Mouse (Mus musculus) spleen, adult 2 months (tissue): ENCODE measurements around the gene Vps45. TPM values are rescaled to one million over a fixed set of nuclear protein-coding genes. Genes with fewer than 3 reads are reported as not detected.

Experiments used
- DNase-seq, 2 experiments: peaks; one replicate each; pipeline versions ENCODE4 v3.0.0 to v3.0.0-alpha.2; 2012 to 2021; ENCODE audit warnings: low spot score in 2 of 2, low read depth in 1 of 2
- H3K27ac ChIP-seq: fragments of 200-500 bp; 2 replicates; pipeline ENCODE4 v1.5.1; 2012; ENCODE audit warnings: low read length, inconsistent platforms; ENCODE audit not compliant: insufficient read depth
- H3K27me3 ChIP-seq: fragments of 200-500 bp; 2 replicates; pipeline ENCODE4 v1.6.1; 2012; ENCODE audit warnings: mild to moderate bottlenecking, moderate library complexity, low read length, inconsistent platforms; ENCODE audit not compliant: control insufficient read depth, insufficient read depth
- H3K36me3 ChIP-seq: fragments of 200-500 bp; 2 replicates; pipeline ENCODE4 v1.6.1; 2012; ENCODE audit warnings: mild to moderate bottlenecking, low read length, inconsistent platforms; ENCODE audit not compliant: control insufficient read depth, insufficient read depth
- H3K4me1 ChIP-seq: fragments of 200-500 bp; 2 replicates; pipeline ENCODE4 v1.6.1; 2011; ENCODE audit warnings: inconsistent platforms; ENCODE audit not compliant: control insufficient read depth, insufficient read depth, insufficient read length
- H3K4me3 ChIP-seq: fragments of 200-500 bp; 2 replicates; pipeline ENCODE4 v1.5.1; 2011; ENCODE audit warnings: mild to moderate bottlenecking, inconsistent platforms; ENCODE audit not compliant: insufficient read depth, insufficient read length; ENCODE audit errors: extremely low read depth
- CTCF ChIP-seq: fragments of 200-500 bp; IDR thresholded peaks from 2 replicates; pipeline ENCODE4 v1.5.1; 2011; ENCODE audit warnings: mild to moderate bottlenecking, inconsistent platforms; ENCODE audit not compliant: insufficient read depth, insufficient read length, insufficient replicate concordance; ENCODE audit errors: extremely low read depth
- POLR2A ChIP-seq: fragments of 200-500 bp; IDR thresholded peaks from 2 replicates; pipeline ENCODE4 v1.6.1; 2011; ENCODE audit warnings: low read depth, low read length, inconsistent platforms
- WGBS: fragments of 180-500 bp; shearing (Covaris S2); methylation state at CpG from one replicate; pipeline ENCODE4 v1.1.7; 2018; 5-methylcytosine and 5-hydroxymethylcytosine counted together
- polyA plus RNA-seq: library from polyadenylated mRNA; depleted of rRNA; stranded (reverse); fragments of >200 nt; gene quantifications from 2 replicates; pipeline ENCODE4 v1.2.3, GENCODE M21; 2012

Vps45 gene
- polyA plus RNA-seq, 1 experiment, result 2.0 TPM

DNA sequence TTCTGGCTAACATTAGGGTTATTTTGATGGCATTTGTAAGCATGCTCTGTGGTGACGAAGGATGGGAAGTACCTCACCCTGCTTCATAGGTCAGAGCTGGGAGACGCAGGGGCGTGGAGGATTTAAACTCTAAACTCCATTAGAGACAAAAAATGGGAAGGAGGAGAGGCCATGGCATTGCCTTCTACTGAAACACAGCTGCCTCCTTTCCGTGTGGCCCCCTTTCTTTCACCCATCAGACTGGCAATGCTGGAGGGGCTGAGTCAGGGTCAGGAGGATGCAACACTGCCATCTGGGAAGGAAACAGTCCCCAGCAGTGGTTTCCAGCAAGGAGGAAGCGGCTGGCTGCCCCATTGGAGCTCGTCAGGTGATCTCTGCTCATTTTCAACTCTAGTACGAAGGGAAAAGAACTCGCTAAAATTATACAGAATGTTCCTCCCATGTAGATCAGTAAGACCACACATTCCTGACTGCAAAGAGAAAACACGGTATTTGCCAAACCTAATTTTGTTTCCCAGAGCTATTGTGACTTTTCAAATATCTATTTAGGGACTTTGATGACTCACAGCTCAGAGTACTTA is 57.3 kb downstream of the Vps45 start:
- H3K36me3 ChIP-seq, result no peaks in the 10 kb centered on the region
- WGBS, result 42% methylated on average over 9 of the region's 9 CpGs
- H3K27me3 ChIP-seq, result no peaks in the 10 kb centered on the region
- TF ChIP-seq CTCF, result no peak
- TF ChIP-seq POLR2A, result no peak
- H3K4me3 ChIP-seq, result no peak overlapping the region
- no peak for DNase-seq
- H3K27ac ChIP-seq, result no peak overlapping the region; the same call in 1 of the 2 replicates
- peaks cover 5% of the 10 kb centered on the region; the same call in 1 of the 2 replicates for H3K4me1 ChIP-seq

DNA sequence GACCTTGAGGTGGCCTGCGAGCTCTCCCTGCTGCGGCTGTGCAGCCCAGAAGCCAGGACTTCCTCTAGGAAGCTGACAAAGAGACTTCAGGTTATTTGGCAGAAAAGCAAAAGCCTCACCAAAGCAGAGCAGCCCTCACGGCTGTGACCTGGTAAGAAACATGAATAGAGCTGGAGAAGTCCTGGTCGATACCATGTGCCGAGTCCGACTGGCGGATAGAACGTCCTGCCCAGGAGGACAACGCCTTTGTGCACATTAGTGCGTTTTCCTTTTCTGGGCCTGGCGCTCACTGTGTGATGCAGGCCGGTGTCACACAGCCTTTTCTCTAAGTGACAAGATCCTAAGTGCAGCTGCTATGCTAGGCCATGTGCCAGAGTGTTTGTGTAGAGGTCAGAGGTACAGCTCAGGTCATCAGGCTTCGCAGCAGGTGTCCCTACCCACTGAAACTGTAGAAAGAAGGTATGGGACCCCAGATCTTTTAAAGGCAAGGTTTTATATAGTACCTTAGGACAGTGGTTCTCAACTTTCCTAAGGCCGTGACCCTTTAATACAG is 58.1 kb downstream of the Vps45 start:
- no peaks in the 10 kb centered on the region for H3K27me3 ChIP-seq
- peaks cover 6% of the 10 kb centered on the region; the same call in 1 of the 2 replicates for H3K4me1 ChIP-seq
- 70% methylated on average over 14 of the region's 14 CpGs for WGBS
- no peak overlapping the region for H3K4me3 ChIP-seq
- TF ChIP-seq POLR2A (no peak), CTCF (no peak)
- H3K27ac ChIP-seq, result no peak overlapping the region
- H3K36me3 ChIP-seq, result no peaks in the 10 kb centered on the region
- DNase-seq, result no peak

DNA sequence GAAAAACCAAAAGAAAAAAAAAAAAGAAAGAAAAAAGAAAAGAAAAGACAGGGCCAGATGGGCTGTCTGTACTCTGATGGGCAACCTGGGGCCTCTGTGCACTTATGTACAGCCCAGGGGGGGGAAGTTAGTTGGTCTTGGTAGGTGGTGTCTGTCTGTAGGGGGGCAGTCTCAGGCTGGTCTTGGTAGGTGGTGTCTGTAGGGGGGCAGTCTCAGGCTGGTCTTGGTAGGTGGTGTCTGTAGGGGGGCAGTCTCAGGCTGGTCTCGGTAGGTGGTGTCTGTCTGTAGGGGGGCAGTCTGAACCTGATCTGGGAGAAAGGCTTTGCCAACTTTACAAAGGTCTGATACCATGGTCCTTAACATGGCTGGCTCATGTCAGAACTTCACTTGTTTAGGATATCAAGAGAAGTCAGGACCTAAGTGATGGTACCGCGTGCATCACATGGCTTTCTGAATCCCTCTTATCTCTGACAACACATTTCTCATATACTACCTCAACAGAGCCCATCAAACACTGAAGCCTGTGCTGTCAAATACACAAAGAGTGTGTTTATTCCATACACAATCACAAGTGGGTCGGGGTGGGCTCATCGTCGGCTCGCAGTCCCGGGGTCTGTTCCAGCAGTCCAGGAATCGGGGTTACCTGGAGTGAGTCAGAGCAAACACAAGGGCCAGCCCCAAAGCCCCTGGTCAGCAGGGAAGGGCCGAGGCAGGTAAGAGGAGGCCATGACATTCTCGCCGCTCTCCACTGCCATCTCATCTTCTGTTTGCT is 58.8 kb downstream of the Vps45 start:
- no peak for TF ChIP-seq POLR2A
- TF ChIP-seq CTCF, result no peak
- Histone ChIP-seq H3K4me1 (peaks cover 6% of the 10 kb centered on the region; the same call in 1 of the 2 replicates), H3K27ac (no peak overlapping the region), H3K36me3 (no peaks in the 10 kb centered on the region), H3K4me3 (no peak overlapping the region), H3K27me3 (no peaks in the 10 kb centered on the region)
- no peak for DNase-seq
- WGBS, result 80% methylated on average over 12 of the region's 12 CpGs

DNA sequence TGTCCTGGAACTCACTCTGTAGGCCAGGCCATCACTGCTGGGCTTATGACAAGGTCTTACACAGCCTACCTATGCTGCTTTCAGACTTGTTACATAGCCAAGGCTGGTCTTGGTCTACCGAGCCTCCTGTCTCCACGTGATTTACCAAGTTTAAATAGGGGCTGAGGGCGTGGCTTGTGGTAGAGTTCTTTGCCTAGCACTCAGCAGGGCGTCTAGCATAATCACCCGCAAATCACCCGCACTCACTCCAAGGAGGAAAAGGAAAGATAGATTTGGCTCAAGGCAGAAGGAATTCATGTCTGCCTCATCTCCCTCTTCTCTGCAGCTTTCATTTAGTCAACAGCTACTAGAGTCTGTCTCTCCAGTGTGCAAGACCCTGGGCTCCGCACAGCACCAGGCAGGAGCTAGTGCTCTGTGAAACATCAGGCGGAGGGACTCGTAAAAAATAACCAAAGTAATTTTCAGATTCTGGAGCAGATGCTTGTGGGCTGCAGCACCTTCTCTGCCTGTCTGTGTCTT is 61.0 kb downstream of the Vps45 start:
- TF ChIP-seq CTCF, result no peak
- TF ChIP-seq POLR2A, result peak; percentile 68
- Histone ChIP-seq H3K36me3 (peaks cover 1% of the 10 kb centered on the region; the same call in 1 of the 2 replicates), H3K27ac (peak overlapping the region; percentile 95; the same call in 1 of the 2 replicates), H3K4me3 (peak overlapping the region; percentile 18; the same call in 1 of the 2 replicates), H3K4me1 (peaks cover 6% of the 10 kb centered on the region; the same call in 1 of the 2 replicates), H3K27me3 (no peaks in the 10 kb centered on the region)
- WGBS, result 32% methylated on average over 9 of the region's 9 CpGs
- DNase-seq, result peak in 1 of 2 experiments; percentile 78

DNA sequence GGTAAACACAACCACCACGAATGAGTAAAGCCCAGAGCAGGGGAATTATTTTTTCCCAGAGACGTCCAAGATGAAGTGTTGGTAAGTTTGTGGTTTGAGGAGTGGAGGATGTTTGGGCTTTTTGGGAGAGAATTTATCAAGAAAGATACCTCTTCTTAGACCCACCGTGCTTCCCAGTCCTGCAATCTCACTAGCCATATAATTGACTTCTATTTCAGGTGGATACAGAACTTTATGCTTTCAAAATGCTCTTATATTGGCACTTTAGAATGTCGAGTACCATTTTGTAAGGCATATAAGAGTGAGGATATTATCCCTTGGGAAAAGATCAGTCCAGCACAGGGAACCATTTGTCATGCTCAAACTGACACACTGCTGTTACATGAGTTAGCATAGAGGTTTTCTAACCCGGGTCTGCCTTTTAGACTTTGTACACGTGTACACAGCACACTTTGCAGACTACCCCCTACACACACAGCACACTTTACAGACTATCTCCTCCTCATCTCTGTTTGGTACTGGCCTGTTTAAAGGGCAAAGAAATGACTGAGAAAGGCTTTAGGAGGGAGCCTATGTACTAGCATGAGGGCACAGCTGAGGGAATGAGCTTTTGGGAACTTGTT is 61.7 kb downstream of the Vps45 start:
- 14% methylated on average over 6 of the region's 6 CpGs for WGBS
- peak overlapping the region; percentile 81 for H3K4me3 ChIP-seq
- no peak for DNase-seq
- TF ChIP-seq CTCF, result no peak
- H3K4me1 ChIP-seq, result peaks cover 9% of the 10 kb centered on the region; the same call in 1 of the 2 replicates
- H3K27ac ChIP-seq, result peak overlapping the region; percentile 95
- H3K36me3 ChIP-seq, result peaks cover 4% of the 10 kb centered on the region; the same call in 1 of the 2 replicates
- H3K27me3 ChIP-seq, result no peaks in the 10 kb centered on the region

DNA sequence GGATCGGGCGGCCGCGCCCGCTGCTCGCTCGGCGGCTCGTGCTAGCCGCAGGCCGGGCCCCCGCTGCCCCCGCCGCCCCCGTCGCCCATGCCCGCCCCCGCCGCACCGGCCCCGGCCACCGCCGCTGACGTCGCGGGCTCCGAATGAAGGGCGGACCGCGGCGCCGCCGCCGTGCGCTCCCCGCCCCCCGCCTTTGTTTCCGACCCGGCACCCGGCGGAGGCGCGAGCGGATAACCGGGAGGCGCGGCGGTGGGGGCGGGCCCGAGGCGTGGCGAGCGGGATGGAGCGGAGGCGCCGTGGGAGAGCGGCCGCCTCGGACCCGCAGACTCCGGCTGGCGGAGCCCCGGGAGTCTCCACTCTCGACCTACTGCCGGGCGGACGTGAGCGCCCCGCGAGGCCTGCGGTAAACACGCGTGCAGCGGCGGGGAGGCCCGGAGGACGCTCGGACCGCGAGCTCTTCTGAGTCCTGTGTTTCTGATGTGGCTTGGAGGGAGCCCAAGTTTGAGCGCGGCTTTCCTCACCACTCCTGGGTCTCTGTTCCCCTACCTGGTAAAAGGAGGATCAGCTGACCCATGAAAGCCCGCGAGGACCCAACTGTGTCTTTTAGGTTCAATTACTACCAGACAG is 62.4 kb downstream of the Vps45 start, which contains the start of gene Plekho1:
Gene Plekho1 (minus strand): TSS at position 200 of the 627 bp plus-strand sequence.
- Histone ChIP-seq H3K4me3 (peak within 1 kb of the TSS; percentile 81), H3K36me3 (peaks cover 9% of the 10 kb centered on the region), H3K27ac (peak within 1 kb of the TSS; percentile 97), H3K4me1 (peaks cover 10% of the 10 kb centered on the region; the same call in 1 of the 2 replicates), H3K27me3 (no peaks in the 10 kb centered on the region)
- peak in 1 of 2 experiments; percentile 72 for DNase-seq
- TF ChIP-seq CTCF, result no peak; the same call in 1 of the 2 replicates
- no peak; the same call in 1 of the 2 replicates for TF ChIP-seq POLR2A
- WGBS, result 1% methylated on average over 58 of the region's 84 CpGs
